Mouse (Mus musculus) liver, embryonic 14.5 days (tissue): ENCODE data around the gene Sit1.

Source experiments
- CTCF ChIP-seq: IDR thresholded peaks from 2 replicates; pipeline ENCODE4 v1.5.1; 2016; ENCODE audit warnings: antibody characterized with exemption, low read depth, control low read depth
- EP300 ChIP-seq: IDR thresholded peaks from 2 replicates; pipeline ENCODE4 v1.6.1; 2016; ENCODE audit warnings: antibody characterized with exemption, low read depth

DNA sequence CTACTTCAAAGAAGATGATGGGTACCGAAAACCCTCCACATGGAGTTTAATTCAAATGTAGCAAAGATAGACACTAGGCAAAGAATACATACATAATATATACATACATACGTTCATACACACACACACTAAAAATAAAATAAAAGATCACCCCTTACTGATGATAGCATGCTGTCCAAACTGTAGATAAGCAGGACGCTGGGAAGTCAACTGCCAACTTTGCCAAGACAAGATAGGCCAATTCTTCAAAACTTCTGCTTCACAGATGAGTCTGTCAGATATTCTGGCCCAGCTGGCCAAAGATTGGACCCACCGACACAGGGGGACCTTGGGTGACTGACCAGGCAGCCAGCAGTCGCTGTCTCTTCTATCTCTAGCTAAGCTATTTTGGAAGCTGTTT lies 20.4 kb downstream of the Sit1 start:
- no peak for TF ChIP-seq CTCF
- no peak for TF ChIP-seq EP300
